Mouse (Mus musculus) urinary bladder, postnatal 14 days (tissue): Measurements from ENCODE around the gene Farsb.

ENCODE experiments used
- DNase-seq: peaks from one replicate; pipeline ENCODE4 v3.0.0; 2021; ENCODE audit warnings: low spot score

Gene Farsb

DNA sequence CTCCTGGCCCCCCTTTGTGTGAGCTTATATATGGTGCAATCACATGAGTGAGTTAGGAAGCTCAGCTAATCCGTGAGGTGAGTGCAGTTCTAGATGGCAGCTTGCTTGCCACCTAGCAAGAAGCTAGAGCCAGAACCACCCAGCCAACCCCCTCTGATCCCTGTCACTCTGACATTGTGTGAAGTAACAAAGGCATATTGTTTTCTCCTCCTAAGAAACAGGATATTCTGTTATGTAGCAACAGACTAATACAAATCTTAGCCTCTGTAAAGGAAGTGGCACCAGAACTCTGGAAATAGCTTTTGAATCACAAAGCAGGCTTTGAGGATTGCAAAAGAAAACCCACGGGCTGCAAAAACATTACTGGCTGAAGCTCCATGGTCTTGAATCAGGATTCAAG, 4.3 kb downstream of the Farsb start:
- DNase-seq: no peak

DNA sequence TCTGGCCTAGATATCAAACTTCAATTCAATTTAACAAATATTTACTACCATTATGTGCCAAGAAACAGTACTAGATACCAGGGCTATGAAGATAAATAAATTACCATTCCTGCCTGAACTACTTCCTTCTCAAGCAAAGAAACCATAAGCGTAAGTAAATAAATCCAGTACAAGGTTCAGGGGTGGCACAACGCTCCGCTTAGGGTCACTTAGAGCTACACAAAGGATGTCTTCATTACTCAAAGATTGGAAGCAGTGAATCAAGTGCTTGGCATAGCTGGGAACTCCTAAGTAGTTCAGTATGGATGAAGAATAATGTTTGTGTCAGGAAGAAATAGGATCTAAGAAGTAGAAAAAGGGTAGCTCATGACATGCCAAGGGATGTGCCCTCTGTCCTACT, 5.3 kb downstream of the Farsb start:
- DNase-seq: no peak

DNA sequence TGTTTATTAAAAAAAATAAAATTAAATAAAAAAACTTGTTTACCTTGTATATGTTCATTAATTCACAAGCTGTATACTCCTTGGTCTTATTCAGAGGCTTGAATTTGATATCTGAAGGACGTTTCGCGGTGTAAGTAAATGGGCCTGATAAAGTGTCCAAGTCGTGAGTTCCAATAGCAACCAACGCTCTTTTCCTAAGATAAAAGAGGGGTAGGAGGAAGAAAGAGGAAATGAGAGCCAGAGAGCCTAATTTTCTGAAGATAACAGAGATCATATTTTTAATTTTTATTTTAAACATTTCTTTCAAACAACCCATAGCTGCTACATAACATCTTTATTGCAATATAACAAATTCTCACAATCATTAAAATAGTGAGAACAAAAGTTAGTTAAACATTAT, 16.3 kb downstream of the Farsb start:
- no peak for DNase-seq

DNA sequence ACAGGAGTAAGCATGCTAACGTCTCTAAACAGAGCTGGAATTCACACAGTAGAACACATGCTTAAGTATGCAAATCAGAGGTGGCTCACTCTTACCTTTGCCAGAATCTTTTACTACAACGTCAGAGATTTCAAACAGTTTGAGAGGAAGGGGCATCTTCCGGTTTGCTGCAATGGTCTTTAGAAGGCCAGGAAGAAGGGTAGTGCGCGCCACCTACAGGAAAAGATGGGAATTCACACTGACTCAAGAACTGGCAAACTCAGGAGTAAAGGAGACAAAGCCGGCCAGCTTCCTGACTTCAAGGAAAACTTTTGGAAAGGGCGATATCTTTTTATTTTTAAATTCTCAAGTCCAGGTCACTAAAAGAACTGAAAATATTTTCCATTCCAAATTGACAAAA, 34.0 kb downstream of the Farsb start:
- DNase-seq: peak; percentile 14

DNA sequence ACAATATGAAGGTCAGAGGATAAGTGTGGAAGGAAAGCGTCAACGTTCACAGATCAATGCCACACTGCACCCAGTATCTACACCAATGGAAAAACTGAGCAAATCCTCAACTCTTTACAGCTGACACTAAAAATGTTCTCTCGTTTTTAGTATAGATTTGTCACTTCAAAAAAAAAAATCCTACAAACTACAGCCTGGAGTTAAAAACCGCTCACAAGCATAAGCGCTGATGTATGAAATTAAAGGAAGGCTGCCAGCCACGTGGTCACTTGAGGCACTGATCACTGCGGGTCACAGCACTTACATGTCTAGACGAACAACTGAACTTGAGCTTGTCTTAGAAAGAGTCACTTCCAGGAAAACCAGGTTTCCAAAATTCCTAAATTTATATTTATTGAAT, 34.8 kb downstream of the Farsb start:
- DNase-seq: no peak

DNA sequence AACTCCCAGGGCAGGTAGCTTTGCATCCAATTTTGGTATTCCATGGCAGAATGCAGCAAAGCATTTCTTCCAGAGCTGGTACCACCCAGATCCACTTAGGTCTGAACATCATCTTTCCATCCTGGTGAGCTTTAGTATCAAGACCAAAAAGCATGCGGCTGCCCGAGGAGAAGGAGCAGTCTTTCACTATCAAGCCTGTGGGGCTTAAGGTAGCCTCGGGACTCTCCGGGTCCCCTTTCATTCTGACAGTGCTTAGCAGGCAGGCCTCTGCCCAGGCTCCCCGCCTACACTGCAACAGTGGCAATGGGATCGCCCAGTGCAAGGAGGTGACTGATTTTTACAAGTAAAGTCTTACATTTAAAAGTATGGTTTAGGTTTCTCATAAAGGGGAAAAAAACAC, 36.2 kb downstream of the Farsb start:
- no peak for DNase-seq

DNA sequence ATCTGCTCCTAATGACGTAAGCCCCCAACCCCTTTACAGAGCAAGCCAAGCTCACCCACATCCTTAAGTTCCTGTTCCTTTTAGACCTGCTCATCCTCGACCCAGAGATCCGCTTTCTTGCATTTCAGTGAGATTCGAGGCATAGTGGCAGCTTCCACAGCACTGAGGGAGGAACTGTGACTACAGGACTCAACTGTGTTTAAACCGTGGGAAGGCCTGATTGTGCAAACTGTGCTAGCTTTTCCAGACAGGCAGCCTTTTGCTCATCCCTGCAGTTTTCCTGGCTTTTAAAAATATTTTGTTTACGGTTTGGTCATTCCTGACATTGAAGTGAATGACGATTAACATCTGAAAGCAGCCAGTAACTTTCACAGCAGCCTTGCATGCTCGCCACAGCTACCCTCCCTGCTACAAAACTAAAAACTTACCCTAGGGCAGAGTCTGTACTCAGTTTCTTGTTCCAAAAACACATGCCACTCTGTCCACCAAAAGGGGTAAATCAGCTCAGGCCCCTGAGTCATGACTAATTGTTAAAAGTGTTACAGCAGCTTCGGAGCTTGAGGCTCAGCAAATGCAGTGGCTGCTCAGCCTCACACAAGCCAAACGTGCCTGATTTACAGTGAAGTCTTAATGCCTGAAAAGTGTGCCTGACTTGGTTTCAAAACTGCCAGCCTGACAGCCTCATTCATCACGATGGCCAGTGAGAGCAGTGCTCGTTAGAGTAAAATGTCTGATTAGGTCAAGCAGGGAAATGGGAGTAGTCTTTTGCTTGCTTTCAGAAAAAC, 37.4 kb downstream of the Farsb start:
- DNase-seq: no peak

DNA sequence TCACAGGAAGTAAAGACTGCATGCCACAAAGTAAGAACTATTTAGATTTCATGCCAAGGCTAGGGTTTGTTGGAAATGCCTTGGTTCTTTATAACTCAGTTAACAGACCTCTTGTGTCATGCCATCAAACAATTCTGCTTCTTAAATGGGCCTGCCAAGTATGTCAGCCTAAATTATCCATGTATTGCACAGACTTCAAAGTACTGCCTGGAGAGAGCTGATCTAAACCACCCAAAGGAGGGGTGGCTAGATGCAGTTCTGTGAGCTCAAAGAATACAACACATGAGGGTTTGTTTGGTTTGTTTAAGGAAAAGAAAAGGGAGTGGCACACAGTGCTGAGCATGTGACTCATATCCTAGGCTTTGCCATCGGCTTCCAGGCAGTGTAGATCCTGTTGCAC, 40.6 kb downstream of the Farsb start:
- DNase-seq: no peak

DNA sequence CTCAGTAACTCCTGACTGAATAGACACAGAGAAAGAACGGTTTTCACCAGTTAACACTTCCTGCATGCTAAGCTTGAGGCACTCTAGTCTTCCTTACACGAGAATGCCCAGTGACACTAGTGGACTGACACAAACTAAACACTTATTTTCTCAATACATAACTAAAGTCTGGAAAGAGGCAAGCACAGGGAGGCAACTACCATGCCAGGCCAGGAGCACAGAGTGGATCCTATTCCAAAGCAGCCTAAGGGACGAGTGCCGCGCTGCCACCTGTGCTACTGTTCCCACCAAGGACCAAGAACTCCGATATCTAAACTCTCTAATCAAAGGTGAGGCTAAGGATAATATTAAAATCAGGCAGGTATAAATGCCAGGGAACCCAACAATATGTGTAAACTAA, 42.0 kb downstream of the Farsb start:
- DNase-seq: no peak

DNA sequence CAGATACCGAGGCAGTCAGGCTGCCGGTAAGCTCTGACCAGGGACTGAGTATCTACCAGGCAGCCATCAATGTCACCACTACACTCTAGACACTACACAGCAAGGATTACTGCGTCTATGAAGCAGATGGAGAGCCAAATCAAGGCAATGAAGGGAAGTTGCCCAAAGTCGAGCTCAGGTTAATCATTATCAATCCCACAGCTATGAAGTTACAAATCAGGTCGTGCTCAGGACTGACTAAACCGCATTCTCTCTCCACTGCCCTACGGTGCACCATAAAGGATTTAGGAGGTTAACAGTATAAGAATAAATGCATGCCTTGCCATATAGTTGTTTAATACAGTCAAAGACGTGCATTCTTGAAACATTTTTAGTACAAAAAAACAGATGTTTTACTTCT, 42.5 kb downstream of the Farsb start:
- DNase-seq: no peak

DNA sequence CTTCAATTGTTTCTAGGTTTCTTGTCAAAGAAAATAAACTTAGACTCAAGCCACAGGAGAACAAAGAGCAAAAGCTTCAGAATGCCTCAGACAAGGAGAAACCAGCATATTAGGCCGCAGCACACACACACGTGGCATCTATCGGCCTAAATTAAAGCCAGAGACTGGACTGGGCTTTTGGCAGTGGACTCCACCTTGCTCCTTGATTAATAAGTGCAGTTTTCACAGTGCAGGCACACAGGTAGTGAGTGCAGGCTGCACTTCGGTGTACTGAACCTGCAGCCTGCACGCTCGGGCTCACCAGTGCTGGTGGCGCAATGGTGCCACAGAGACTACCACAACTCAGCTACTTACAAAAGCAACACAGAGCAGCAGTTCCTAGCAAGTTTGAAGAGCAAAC, 45.6 kb downstream of the Farsb start:
- DNase-seq: no peak

DNA sequence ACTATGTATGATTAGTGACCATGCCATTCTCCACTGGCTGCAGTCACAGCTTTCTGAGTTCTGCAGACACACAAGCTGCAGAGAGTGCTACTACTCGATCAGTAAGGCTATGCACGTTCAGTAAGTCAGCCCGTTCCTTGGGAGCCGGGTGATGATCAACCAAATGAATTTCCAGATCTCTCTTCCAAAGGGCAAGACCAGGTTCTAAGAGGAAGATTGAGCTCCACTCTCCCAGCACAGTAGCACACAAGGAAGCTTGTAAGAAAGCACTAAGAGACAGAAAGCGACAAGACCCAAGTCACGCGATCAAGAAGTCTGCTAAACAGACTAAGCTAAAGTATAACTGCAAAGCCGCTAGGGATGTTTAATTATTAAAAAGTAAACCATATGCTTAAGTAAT, 48.0 kb downstream of the Farsb start:
- no peak for DNase-seq

DNA sequence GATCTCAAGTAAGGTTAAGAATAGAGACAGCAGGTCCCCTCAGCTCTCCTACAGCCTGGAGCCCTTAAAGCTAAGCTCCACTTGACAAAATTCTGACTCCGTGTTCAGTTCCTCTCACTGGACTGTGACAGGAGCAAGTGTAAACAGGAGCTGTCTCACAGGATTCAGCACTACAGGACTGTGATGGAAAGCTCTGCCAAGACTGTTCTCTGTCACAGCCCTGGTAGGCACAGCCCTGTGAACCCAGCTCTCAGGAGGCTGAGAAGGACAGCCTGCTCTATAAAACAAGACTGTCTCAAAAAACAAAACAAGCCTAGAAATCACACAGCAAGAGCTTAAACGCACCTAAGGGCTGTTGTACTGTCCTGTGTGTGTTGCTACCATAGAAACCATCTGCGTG, 51.5 kb downstream of the Farsb start:
- DNase-seq: no peak

DNA sequence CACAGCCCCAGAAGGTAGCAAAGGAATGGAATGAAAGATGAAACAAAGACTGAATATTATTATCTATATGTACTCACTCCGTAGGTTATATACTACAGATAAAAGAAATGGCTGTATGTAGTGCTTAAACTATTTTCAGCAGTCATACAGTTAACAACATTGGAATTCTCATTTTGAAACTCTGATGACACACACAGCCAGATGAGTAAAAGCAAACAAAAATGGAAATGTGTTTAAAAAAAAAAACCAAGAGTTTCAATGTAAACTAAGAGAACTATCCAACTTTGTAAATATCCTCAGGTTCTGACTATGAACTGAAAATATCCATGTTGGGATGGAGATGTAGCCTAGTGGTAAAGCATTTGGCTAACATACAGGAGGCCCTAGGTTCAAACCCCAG, 52.3 kb downstream of the Farsb start:
- no peak for DNase-seq

DNA sequence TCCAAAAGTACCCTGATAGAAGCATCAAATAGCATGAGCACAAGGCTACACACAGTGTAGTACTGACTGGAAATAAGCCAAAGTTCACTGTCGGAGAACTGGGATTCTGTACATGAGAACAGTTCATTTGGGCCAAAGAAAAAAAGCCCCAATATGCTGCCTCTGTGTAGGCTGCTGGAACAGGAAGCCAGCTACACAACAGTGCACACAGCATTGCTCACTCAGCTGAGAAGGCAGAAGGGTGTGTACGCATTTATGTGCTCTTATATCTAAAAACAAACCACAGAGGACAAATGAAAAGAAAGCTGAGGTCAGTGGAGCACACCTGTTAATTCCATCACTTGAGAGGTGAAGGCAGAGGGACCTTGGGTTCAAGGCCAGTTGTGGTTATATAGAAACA, 52.7 kb downstream of the Farsb start:
- DNase-seq: no peak

DNA sequence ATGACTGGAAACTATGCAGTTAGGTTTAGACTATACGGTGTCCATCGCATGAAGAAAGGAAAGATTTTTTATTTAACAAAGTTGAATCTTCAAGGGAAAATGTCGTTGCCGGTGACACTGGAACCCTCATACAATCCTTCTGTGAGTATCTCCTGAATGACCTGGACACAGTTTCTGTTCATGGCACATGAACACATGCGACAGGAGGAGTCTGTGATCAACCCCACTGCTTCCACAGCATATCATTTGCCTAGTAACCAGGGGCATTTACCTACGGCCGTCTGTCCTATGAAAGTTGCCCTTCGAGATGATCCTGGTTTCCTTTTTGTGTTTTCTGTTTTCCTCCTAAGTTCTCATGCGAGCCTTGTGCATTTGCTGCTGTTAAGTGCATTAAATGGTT, 55.2 kb downstream of the Farsb start:
- no peak for DNase-seq

DNA sequence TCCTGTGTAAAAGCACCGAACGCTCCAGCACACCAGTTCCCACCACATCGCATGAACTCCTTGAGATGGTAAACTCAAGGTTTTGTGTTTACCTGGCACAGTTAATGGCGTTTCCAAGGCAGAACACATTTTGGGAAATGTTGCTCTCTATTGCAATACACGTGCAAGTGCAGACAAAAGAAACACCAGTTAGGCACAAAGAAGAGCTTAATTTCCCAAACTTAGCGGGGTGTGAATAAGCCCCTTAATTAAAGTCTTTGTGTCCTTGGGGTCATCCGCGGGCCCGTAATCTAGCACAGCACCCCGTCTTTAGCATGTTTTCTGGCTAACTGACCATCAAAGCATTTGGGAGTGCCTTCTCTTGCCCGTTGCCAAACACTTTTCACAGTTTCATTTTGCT, 59.8 kb downstream of the Farsb start:
- DNase-seq: no peak

DNA sequence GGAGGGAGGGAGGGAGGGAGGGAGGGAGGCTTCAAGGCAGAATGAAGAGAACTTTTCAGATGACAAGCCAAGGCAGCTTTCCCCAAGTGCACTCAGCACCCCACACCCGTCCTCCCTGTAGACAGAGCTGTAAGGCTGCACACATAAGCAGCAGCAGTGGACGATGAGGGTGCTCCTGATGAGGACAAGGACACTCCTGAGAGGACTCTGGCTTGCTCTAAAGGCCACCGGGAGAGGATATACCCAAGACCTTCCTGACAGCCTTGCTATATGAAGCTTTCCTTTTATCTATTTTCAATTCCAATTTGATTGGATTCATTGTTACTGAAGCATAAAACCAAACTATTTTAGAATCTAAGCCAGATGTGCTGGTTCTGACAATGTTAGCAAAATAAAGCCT, 61.9 kb downstream of the Farsb start:
- DNase-seq: no peak

DNA sequence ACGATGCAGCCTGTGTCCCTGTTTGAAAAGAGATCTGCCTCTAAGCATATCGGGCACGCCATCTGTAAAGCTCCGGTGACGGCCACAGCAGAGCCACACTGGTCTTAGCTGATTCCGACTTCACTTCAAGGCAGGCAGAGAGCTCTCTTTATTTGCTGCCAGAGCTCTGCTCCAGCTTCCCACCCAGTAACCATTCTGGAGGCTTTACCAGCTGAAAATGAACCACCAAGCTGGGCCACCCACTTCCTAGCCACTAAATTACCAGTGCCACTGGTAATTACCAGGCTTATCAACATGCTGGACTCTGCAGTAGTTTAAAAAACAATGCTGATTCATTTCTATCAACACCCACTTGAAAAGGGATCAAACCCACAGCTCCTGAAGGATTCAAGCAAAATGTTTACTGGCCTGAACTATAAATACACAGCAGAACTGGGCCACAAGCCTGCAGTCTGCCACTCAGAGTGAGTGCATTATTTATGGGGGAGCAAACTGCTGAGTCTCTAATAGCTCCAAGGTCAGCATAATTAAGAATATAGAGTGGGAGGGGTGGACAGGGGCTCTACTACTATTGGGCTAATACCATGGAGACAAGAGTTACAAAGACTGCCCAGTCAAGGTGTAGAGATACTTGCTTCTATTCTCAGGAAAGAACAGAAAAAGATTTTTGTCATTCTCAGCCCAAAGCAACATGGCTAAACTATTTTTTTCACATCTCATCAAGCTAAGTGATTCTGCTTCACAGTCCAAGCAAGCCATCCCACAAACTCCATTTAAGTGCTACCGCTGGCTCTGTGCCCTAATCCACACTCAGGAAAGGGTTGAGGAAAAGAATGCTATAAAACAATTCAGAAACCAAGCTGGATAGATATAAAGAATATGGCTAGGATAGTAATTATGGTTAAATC, 62.6 kb downstream of the Farsb start:
- no peak for DNase-seq

DNA sequence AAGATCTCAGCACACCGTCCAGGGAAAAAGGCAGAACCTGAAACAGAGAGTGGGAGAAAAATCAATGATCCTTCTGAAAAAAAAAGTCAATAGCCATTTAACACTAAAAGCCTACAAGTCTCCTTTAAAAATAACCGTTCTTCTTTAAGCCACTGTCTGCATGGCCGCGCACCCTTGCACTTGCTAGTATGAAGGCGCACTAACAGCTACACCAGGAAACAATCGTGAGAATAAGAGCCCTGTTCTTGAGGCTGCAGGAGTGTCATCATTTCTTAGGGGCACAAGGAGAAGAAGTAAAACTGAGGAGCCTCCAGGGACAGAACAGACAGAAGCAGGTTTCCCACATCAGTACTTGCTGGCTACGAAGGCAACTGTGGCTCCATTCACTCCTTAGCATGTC, 63.4 kb downstream of the Farsb start:
- DNase-seq: no peak

DNA sequence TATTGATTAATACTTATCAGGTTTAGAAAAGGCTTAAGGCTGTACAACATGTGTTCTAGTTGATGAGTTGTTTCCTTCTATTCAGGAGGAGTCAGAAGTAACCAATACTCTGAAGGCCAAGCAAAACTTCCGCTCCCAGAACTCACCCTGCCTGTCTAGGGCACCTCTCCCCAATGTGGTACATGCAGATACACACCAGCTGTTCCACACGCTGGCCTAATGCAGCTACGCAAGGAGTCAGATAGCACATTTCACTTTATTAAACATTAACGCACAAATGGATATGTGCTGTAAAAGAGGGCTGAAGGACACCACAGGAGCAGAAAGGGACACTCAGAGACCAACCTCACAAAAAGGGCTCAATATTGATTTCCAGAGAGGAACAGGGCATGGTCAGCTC, 63.8 kb downstream of the Farsb start:
- no peak for DNase-seq

DNA sequence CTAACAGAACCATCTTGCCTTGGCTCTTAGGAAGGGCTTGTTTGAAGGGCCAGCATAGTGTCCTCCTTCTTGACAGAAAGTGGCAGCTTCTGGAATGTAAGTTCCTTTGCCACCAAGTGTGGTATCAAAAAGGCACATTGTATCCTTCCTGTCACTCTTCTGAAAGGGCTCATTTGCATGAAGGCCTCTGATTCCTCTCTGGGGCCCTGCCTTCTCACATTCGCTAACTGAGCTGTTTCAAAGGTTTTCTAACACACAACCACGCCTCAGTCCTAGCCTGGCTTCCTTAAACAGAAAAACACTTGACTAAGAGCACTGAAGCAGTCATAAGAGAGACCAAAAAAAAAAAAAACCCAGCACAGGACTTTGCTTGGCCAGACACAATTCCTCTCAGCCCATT, 66.1 kb downstream of the Farsb start:
- DNase-seq: no peak

DNA sequence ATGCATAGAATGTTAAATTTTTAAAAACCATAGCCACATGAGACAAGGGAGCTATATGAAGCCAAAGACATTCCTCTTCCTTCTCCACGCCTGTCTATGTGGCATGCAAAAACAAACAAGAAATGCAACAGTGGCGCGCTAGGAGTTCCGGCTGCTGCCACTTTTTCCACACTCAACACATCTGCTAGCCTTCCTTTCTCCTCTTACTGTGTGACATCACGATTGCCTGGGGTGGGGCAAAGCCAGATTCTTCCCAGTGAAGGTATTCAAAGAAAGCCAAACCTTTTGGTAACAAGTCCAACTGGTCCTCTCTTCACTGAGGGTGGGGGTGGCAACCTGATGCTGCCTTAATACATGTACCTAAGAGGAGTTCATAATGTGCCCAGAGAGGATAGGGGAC, 66.9 kb downstream of the Farsb start:
- DNase-seq: no peak

DNA sequence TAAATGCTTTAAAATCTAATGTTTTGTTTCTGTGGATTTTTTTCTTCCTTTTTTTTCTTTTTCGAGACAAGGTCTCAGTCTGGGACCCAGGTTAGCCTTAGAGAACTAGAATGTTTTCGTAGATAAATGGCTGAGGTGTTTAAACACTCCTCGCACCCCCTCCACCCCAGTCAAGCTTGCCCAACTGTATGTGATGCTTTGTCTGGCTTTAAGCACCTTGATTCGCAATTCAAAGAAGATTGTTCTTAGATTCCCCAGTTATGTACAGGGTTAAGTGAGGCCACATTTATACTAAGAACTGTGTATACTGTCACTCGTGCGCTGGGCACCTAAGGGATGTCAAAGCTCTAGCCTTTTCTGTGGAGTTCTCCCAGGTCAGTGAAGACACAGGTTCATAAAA, 68.4 kb downstream of the Farsb start:
- DNase-seq: no peak
